Mouse (Mus musculus) neural tube, embryonic 14.5 days (tissue): ENCODE results near the gene Man2a1. TPM values are rescaled to one million over a fixed set of nuclear protein-coding genes. Genes with fewer than 3 reads are reported as not detected.

ENCODE experiments used
- ATAC-seq: fragments of 200-750 bp; cut with Nextera tagmentation; 2 replicates; pipeline ENCODE4 v1.8.0; 2017; ENCODE audit warnings: low read depth, mild to moderate bottlenecking, moderate TSS enrichment, moderate library complexity
- H3K27ac ChIP-seq: fragments of 300-500 bp; sonication (generic); 2 replicates; pipeline ENCODE4 v1.5.1; 2014; ENCODE audit warnings: low read depth, mild to moderate bottlenecking, control low read depth, low read length, moderate library complexity, mixed read lengths
- H3K27me3 ChIP-seq: fragments of 300-500 bp; sonication (generic); 2 replicates; pipeline ENCODE4 v1.6.1; 2014; ENCODE audit warnings: low read length; ENCODE audit not compliant: control insufficient read depth, insufficient read depth
- H3K36me3 ChIP-seq: fragments of 300-500 bp; sonication (generic); 2 replicates; pipeline ENCODE4 v1.6.1; 2014; ENCODE audit warnings: low read length, mixed read lengths; ENCODE audit not compliant: control insufficient read depth, insufficient read depth
- H3K4me1 ChIP-seq: fragments of 300-500 bp; sonication (generic); 2 replicates; pipeline ENCODE4 v1.6.1; 2014; ENCODE audit warnings: low read length; ENCODE audit not compliant: control insufficient read depth, insufficient read depth
- H3K4me2 ChIP-seq: fragments of 300-500 bp; sonication (generic); 2 replicates; pipeline ENCODE4 v1.6.1; 2014; ENCODE audit warnings: mild to moderate bottlenecking, low read depth, low read length, control low read depth
- H3K4me3 ChIP-seq: fragments of 300-500 bp; sonication (generic); 2 replicates; pipeline ENCODE4 v1.5.1; 2014; ENCODE audit warnings: low read depth, low read length, control low read depth, mixed read lengths
- H3K9ac ChIP-seq: fragments of 300-500 bp; sonication (generic); replicated peaks from 2 replicates; pipeline ENCODE4 v1.6.1; 2014; ENCODE audit warnings: low read depth, mild to moderate bottlenecking, control low read depth, low read length, mixed read lengths
- H3K9me3 ChIP-seq: fragments of 300-500 bp; sonication (generic); 2 replicates; pipeline ENCODE4 v1.6.1; 2016; ENCODE audit warnings: low read length; ENCODE audit not compliant: control insufficient read depth
- WGBS: fragments of 180-500 bp; shearing (Covaris S2); extraction: QIAGEN DNeasy Blood & Tissue Kit; methylation state at CpG from one replicate; pipeline ENCODE4 v1.1.7; 2014; 5-methylcytosine and 5-hydroxymethylcytosine counted together
- polyA plus RNA-seq: library from polyadenylated mRNA; unstranded; fragments of >200 nt; fragmentation: Nextera tagmentation; extraction: Ambion mirVana; gene quantifications from 2 replicates; pipeline ENCODE4 v1.2.1, GENCODE M21; 2014

Gene Man2a1
- polyA plus RNA-seq, 1 experiment from 2014 or later = 5.3 TPM

DNA sequence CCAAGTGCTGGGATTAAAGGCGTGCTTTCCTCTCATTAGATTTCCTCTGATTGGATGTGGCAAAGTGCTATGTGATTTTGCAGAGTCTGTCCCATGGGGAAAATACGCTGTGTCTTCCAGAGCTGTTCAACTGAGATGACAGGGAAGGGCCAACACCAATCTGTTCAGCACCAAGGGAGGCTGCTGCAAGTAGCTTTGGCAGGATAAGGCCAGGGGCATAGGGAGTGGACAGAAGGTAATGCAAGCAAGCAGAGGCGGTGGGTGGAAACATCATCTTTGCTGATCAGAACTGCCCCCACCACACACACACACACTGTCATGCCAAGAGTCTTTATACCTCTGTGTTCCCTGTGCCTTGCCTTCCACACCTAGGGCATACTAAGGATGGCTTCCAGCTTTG lies 124.7 kb downstream of the Man2a1 start:
- no peaks in the 10 kb centered on the region for H3K36me3 ChIP-seq
- 93% methylated on average over 3 of the region's 3 CpGs for WGBS
- ATAC-seq = no peak
- H3K4me3 ChIP-seq = no peak overlapping the region
- H3K4me2 ChIP-seq = no peak overlapping the region
- H3K9ac ChIP-seq = no peak overlapping the region
- no peaks in the 10 kb centered on the region for H3K27me3 ChIP-seq
- no peaks in the 10 kb centered on the region for H3K9me3 ChIP-seq
- no peak overlapping the region for H3K27ac ChIP-seq
- no peaks in the 10 kb centered on the region for H3K4me1 ChIP-seq

DNA sequence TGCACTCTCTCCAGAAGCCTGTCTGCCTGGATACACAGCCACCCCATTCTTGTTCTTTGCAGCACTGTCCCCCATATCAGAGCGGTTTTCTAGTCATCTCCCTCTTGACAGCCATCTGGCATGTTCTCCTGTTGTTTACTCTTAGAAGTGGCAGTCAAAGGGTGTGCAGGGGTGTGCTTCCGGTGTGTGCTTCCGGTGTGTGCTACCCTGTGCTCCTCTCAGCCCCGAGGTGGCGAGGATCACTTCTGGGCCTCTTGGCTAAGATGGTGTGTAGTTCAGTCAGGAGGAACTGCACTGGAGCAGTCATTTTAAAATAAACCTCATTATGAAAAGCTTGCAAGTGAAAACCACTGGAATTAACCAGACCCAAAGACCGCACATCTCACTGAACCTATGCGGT lies 125.5 kb downstream of the Man2a1 start:
- Histone ChIP-seq H3K9me3 (no peaks in the 10 kb centered on the region), H3K27me3 (no peaks in the 10 kb centered on the region), H3K36me3 (no peaks in the 10 kb centered on the region), H3K4me3 (no peak overlapping the region), H3K27ac (no peak overlapping the region), H3K9ac (no peak overlapping the region), H3K4me2 (no peak overlapping the region), H3K4me1 (no peaks in the 10 kb centered on the region)
- WGBS = 92% methylated on average over 7 of the region's 7 CpGs
- ATAC-seq = no peak

DNA sequence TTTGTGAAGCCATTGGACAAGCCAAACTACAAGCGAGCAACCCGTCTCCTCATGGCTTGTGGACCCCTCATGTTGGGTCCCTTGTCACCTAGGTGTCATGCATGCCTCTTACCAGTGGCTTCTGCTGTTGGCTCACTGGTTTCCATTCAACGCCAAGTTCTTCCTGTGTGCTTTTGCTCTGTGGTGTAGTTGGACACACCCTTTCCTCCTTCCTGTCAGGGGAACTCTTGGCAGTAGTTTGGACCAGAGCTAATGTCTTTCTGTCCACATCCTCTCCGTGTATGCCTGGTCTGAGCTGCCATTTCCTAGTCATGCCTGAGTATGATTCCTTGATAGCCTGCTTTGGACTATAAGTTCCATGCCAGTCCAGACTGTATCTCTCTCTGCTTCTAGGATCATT lies 135.0 kb downstream of the Man2a1 start:
- Histone ChIP-seq H3K9me3 (no peaks in the 10 kb centered on the region), H3K9ac (no peak overlapping the region), H3K36me3 (no peaks in the 10 kb centered on the region), H3K4me3 (no peak overlapping the region), H3K27me3 (no peaks in the 10 kb centered on the region), H3K4me1 (no peaks in the 10 kb centered on the region), H3K4me2 (no peak overlapping the region), H3K27ac (no peak overlapping the region)
- no peak for ATAC-seq
- WGBS = 97% methylated on average over 4 of the region's 4 CpGs

DNA sequence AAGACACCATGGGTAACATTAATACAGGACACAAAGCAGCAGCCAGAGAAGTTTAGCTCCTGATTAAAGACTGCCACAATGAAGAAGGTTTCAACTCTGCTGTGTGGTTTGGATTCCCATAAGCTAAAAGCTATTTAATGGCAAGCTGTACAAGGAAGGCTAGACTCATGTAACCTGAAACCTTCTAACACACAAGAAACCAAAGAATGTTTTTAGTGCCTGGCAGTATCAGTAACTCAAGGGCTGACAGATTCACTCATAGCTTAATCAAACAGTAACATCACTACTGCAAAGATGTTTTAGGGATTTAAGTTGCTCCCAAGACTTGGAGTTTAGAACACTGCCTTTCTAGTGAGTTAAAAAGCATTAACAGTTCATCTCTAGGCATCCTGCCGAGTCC lies 137.4 kb downstream of the Man2a1 start:
- 82% methylated on average over 1 of the region's 1 CpGs for WGBS
- H3K4me1 ChIP-seq = no peaks in the 10 kb centered on the region

DNA sequence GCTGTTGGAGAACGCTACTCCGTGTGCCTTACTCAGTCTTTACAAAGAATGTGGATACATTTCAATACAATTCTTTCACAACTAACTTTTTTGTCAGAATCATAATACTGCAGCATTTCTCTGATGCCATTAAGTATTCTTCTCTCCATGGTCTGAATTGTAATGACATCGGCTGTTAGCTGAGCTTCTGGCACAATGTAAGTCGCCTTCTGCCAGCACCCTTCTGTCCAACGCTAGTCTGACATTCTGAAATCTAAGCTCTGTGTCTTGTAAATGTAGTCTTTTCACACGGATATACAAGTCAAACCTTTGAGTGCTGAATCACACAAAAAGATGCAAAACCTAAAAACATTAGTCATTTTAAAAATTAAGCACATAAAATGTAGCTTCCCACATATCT lies 138.6 kb downstream of the Man2a1 start:
- Histone ChIP-seq H3K27ac (no peak overlapping the region), H3K4me2 (no peak overlapping the region), H3K9ac (no peak overlapping the region), H3K27me3 (no peaks in the 10 kb centered on the region), H3K9me3 (no peaks in the 10 kb centered on the region), H3K4me1 (no peaks in the 10 kb centered on the region), H3K36me3 (peaks cover 3% of the 10 kb centered on the region; the same call in 1 of the 2 replicates), H3K4me3 (no peak overlapping the region)
- WGBS = 90% methylated on average over 6 of the region's 6 CpGs
- ATAC-seq = no peak

More for the DNA sequence above, 137.4 kb downstream of the Man2a1 start:
- Histone ChIP-seq H3K9me3 (no peaks in the 10 kb centered on the region), H3K36me3 (peaks cover 3% of the 10 kb centered on the region; the same call in 1 of the 2 replicates), H3K4me3 (no peak overlapping the region), H3K4me2 (no peak overlapping the region), H3K27ac (no peak overlapping the region), H3K9ac (no peak overlapping the region), H3K27me3 (no peaks in the 10 kb centered on the region)
- no peak for ATAC-seq

DNA sequence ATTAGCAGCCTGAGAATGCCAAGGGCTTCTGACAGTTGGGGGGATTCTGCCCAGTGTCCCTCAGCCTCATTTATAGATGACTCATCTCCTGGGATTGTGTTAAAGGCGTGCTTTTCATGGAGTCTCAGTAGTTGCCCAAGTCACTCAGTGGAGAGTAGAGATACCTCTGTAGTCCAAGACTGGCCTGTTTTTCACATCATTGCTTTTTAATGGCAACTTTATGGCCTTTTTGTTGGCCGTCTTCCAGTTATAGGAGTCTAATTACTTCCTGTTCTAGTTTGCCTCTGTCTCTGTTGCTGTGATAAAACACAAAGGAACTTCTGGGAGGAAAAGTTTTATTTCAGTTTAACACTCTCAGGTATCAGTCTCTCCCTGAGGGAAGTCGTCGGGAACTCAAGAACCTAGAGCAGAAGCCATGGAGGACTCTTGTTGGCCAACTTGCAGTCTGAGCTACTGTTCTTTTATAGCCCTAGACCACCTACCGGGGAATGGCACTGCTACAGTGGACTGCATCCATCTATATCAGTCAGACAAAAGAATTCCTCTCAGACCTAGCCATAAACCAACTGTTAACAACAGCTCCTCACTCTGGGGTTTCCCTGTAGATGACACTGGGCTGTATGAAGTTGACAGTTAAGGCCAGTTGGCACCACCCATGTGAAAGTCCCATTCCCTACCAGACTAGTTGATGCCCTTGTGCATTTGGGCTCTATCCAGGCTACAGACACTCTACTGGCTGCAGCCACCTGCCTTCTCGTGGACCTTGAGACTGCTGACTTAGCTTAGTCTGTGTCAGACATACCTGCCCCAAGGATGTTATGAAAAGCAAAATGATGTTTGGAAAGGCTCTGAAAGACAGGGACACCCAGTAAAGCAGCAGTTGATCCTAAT lies 142.4 kb downstream of the Man2a1 start:
- H3K36me3 ChIP-seq = peaks cover 3% of the 10 kb centered on the region; the same call in 1 of the 2 replicates
- no peak overlapping the region for H3K4me3 ChIP-seq
- H3K4me1 ChIP-seq = no peaks in the 10 kb centered on the region
- H3K9ac ChIP-seq = no peak overlapping the region
- H3K27me3 ChIP-seq = no peaks in the 10 kb centered on the region
- H3K27ac ChIP-seq = no peak overlapping the region
- no peaks in the 10 kb centered on the region for H3K9me3 ChIP-seq
- no peak overlapping the region for H3K4me2 ChIP-seq
- WGBS = 33% methylated on average over 6 of the region's 6 CpGs
- no peak; the same call in 1 of the 2 replicates for ATAC-seq

DNA sequence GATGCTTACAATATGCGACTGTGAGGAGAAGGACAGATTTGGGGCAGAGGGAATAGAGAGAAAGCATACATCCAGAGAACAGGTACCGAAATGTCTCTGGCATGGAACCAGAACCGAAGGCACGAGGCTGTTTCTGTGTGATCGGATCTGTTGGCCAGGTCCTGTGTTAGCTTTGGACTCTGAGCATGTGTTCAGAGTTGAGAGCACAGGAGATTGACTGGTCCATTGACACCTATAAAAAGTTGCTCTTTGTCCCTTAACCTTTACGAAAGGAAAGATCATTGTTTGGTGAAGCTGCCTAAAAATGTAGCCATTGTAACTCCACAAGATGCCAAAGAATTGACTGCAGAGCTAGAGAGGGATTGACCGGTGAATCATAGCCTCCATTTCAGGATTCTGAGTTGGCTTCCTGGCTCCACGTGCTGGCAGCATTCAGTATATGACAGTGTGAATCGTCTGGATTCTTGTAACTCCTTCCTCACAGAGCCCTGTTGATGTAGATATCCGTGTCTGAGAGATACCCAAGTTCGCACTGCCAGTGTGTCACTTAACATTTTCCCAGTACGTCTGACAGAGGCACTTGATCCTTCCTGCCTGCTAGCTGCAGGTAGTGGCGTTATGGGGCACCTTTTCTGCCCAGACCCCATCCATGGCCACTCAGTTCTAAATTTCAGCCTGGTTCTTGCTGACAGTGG lies 143.2 kb downstream of the Man2a1 start:
- no peak overlapping the region for H3K9ac ChIP-seq
- no peaks in the 10 kb centered on the region for H3K9me3 ChIP-seq
- H3K4me3 ChIP-seq = no peak overlapping the region
- WGBS = 91% methylated on average over 13 of the region's 13 CpGs
- peaks cover 3% of the 10 kb centered on the region; the same call in 1 of the 2 replicates for H3K36me3 ChIP-seq
- H3K27ac ChIP-seq = no peak overlapping the region
- H3K4me1 ChIP-seq = no peaks in the 10 kb centered on the region
- no peaks in the 10 kb centered on the region for H3K27me3 ChIP-seq
- no peak overlapping the region for H3K4me2 ChIP-seq
- ATAC-seq = no peak

DNA sequence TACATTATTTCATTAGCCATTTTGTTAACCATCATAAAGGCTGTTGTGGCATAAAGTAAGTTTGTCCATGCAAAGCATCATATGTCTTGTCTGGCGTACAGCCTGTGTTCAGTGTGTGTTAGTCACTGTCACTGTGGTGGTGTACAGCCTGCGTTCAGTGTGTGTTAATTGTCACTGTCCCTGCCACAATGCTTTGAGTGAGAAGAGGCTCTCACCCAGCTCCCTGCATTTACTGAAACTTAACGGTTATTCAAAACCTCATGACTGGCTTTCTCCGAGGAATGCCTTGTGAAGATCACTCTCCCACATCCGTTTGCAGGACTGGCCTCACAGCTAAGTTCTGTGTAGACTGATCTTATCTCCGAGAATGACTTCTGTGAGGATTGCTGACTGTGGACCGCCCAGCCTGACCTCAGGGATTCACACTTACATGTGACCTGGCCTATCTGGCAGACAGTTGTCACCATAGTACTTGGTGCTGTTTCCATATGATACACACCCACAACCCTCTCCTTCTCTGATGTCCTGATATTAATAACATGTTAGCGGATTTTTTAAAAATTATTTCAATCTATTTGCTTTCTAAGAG lies 146.2 kb downstream of the Man2a1 start:
- Histone ChIP-seq H3K4me1 (no peaks in the 10 kb centered on the region), H3K4me2 (no peak overlapping the region), H3K9ac (no peak overlapping the region), H3K27me3 (no peaks in the 10 kb centered on the region), H3K27ac (no peak overlapping the region), H3K9me3 (no peaks in the 10 kb centered on the region), H3K4me3 (no peak overlapping the region), H3K36me3 (peaks cover 4% of the 10 kb centered on the region; the same call in 1 of the 2 replicates)
- no peak for ATAC-seq
- WGBS = 87% methylated on average over 8 of the region's 8 CpGs

DNA sequence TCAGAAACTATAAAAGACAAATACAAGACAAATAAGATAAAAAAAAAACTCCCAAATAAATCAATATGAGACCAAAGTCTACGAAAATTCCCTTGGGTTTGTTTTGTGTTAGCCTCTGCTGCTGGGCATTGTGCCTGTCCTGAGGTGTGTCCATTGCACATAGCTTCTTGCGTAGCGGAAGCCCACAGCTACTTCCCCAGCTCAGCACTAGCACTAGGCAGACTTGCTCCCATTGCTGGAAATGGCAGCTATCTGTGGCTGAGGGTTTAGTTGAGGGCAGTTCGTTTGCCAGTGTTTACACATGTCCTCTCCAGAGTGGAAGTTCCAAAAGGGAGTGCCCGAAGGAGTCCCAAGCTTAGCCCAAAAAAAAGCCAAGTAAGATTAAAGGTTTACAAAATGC lies 146.9 kb downstream of the Man2a1 start:
- no peaks in the 10 kb centered on the region for H3K9me3 ChIP-seq
- H3K4me1 ChIP-seq = no peaks in the 10 kb centered on the region
- peaks cover 4% of the 10 kb centered on the region; the same call in 1 of the 2 replicates for H3K36me3 ChIP-seq
- ATAC-seq = no peak
- H3K27ac ChIP-seq = no peak overlapping the region
- H3K4me3 ChIP-seq = no peak overlapping the region
- no peak overlapping the region for H3K9ac ChIP-seq
- H3K4me2 ChIP-seq = no peak overlapping the region
- WGBS = 93% methylated on average over 5 of the region's 5 CpGs
- H3K27me3 ChIP-seq = no peaks in the 10 kb centered on the region
